Mouse (Mus musculus) lung, adult 2 months (tissue): ENCODE data around the gene Blmh.

Source experiments
- CTCF ChIP-seq: fragments of 200-500 bp; IDR thresholded peaks from 2 replicates; pipeline ENCODE4 v1.5.1; 2011; ENCODE audit warnings: mild to moderate bottlenecking, low read length, control low read depth; ENCODE audit not compliant: insufficient read depth
- POLR2A ChIP-seq: fragments of 200-500 bp; IDR thresholded peaks from 2 replicates; pipeline ENCODE4 v1.6.1; 2011; ENCODE audit warnings: low read depth, mild to moderate bottlenecking, control low read depth, low read length, borderline replicate concordance; ENCODE audit errors: extremely low read depth

DNA sequence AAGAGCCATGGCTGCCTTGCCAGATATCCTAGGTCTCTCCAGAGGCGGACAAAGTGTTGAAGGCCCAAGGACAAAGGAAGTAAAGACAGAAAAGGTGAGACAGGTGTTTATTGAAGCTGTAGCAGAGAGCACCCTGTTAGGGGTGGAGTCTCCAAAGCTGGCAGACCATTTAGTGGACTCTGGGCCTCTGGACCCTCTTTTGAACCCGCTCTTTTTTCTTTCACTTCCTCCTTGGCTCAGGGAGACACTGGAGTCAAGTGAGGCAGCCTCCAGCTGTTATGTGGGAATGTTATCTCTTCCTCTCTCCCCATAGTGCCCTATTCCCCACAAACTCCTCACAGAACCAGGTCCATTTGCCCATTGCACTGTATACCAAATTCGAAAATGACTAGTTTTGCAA is 31.6 kb upstream of the Blmh start:
- TF ChIP-seq POLR2A (no peak), CTCF (no peak)
